Mouse (Mus musculus): Measurements from ENCODE around the gene Hes6. TPM values are rescaled to one million over a fixed set of nuclear protein-coding genes. Genes with fewer than 3 reads are reported as not detected.
A peak's percentile ranks its signal among the peaks of the same experiment; 100 is the strongest.

Gene Hes6
- polyA plus RNA-seq, 1 experiment from 2014 or later: 61.5 TPM

DNA sequence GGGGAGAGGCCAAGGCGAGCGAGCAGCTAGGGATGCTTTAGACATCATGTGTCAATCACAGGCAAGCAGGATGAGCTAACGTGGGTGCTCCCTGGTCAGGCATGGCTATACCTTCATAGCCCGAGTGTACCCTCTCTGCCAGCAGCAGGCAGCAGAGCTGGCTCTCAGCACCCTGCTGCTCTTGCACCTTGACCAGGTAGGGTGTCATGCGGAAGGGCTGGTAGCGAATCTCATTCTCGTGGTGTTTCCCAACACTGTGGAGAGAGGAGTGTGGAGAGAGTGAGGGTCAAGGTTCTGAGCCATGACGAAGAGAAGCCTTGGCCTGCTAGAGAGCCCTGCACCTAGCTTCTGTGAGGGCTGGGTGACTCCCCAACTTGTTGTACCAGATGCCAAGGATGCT lies 25.9 kb upstream of the Hes6 start:
- H3K4me1 ChIP-seq: peaks cover 25% of the 10 kb centered on the region
- no peak overlapping the region for H3K4me2 ChIP-seq
- 85% methylated on average over 8 of the region's 8 CpGs for WGBS
- H3K27ac ChIP-seq (replicated peaks): no peak overlapping the region
- H3K9ac ChIP-seq: no peak overlapping the region
- H3K4me3 ChIP-seq: no peak overlapping the region
- ATAC-seq (ENCODE audit: extremely low read depth, insufficient number of reproducible peaks, low FRiP score, low TSS enrichment): no peak
- H3K27me3 ChIP-seq (replicated peaks): no peaks in the 10 kb centered on the region
- H3K36me3 ChIP-seq: peaks cover 74% of the 10 kb centered on the region
- H3K9me3 ChIP-seq: no peaks in the 10 kb centered on the region

DNA sequence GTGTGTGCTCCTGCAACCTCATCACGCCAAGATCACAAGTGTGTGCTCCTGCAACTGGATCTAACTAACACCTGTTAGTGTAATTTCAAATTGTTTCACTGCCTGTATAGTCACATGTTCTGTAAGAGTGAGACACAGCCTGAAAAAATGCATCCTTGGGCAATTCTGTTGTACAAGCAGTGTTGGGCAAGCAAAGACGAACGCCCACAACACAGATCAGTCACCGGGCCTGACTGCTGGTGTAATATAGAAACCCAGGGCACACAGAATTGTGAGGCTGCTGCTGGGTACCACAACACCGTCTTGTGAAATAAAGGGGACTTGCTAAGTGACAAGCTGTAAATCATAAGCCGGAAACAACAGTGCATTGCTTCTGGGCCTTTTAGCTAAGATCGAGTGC lies 23.7 kb upstream of the Hes6 start:
- Histone ChIP-seq H3K4me2 (no peak overlapping the region), H3K36me3 (peaks cover 75% of the 10 kb centered on the region), H3K27ac (replicated peaks) (no peak overlapping the region), H3K9me3 (no peaks in the 10 kb centered on the region), H3K4me1 (peaks cover 26% of the 10 kb centered on the region), H3K27me3 (replicated peaks) (no peaks in the 10 kb centered on the region), H3K9ac (no peak overlapping the region), H3K4me3 (no peak overlapping the region)
- WGBS: 88% methylated on average over 7 of the region's 7 CpGs
- no peak for ATAC-seq (ENCODE audit: extremely low read depth, insufficient number of reproducible peaks, low FRiP score, low TSS enrichment)

DNA sequence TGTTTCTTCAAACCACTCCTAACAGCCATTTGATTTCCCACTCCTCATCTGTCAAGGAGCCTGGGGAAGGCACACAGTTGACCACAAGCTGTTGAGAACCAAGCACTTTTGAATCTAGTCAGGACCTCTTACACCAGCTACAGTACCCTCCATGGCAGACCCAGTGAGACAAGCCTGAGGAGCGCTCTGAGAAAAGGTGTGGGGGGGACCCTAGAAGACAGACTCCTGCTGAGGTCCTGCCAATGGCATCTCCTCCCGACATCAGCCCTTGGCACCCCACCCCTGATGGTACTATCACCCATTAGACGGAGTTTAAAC lies 23.2 kb upstream of the Hes6 start:
- WGBS: 81% methylated on average over 3 of the region's 3 CpGs
- Histone ChIP-seq H3K4me1 (peaks cover 26% of the 10 kb centered on the region), H3K27me3 (replicated peaks) (no peaks in the 10 kb centered on the region), H3K4me3 (no peak overlapping the region), H3K36me3 (peaks cover 77% of the 10 kb centered on the region), H3K9ac (no peak overlapping the region), H3K27ac (replicated peaks) (peak overlapping the region; percentile 82), H3K4me2 (no peak overlapping the region), H3K9me3 (no peaks in the 10 kb centered on the region)
- ATAC-seq (ENCODE audit: extremely low read depth, insufficient number of reproducible peaks, low FRiP score, low TSS enrichment): no peak

DNA sequence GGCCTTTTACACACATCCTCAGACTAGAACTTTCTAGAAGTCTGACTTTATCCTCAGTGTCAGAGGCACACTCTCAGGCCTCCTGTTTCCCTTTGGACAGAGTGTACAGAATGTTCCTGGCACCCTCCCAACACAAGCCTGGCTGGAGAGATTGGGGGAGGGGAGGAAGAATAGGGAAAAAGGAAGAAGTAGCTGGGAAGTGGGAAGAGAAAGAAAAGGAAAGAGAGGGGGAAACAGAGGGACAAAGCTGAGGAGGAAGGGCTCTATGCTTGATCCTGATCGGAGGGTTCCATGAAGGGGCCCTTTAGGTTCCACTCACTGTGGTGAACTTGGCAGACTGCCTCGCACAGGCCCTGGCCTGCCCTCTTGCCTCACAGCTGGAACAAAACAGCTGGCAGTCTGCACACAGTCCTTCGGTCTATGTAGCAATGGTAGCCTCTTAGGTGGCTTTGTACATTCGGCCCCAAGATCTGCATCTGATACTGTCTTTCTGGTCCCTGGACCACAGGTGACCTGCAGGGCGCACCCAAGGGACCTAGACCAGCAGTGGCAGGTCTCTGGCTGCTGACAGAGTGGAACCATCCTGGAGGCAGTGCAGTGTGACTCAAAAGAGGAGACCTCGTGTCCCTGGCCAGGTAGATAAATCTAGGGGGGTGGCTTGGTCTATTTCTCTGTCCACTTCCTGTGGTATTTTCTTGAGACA lies 22.7 kb upstream of the Hes6 start:
- H3K27ac ChIP-seq (replicated peaks): peak overlapping the region; percentile 82
- no peaks in the 10 kb centered on the region for H3K27me3 ChIP-seq (replicated peaks)
- H3K9ac ChIP-seq: peak overlapping the region; percentile 24
- peaks cover 77% of the 10 kb centered on the region for H3K36me3 ChIP-seq
- no peaks in the 10 kb centered on the region for H3K9me3 ChIP-seq
- no peak overlapping the region for H3K4me3 ChIP-seq
- WGBS: 48% methylated on average over 6 of the region's 6 CpGs
- peak; percentile 59; the same call in 1 of the 2 replicates for ATAC-seq (ENCODE audit: extremely low read depth, insufficient number of reproducible peaks, low FRiP score, low TSS enrichment)
- H3K4me1 ChIP-seq: peaks cover 26% of the 10 kb centered on the region
- no peak overlapping the region for H3K4me2 ChIP-seq

DNA sequence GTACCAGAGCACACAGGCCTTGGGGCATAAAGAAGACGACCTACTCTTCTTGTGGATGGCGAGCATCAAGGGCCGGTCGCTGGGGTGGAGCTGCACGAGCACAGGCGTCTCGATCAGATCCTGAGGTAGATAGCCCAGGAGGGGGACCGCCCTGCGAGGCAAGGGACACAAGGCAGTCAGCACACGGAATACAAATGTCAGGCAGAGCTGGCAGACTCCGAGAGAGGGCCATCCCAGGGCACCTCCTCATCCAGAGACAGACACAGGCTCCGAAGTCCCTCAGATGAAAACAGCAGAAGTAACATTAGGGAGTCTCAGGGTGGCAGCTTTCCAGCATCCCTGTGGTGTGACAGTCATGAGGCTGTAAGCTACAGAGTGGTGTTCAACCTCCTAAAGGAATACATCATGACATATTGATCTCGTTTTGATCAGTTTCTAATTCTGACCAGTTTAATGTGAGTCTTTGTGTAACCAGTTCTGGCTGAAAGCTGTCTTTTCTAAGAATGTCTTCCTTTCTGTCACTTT lies 21.8 kb upstream of the Hes6 start:
- Histone ChIP-seq H3K36me3 (peaks cover 77% of the 10 kb centered on the region), H3K4me1 (peaks cover 26% of the 10 kb centered on the region), H3K9ac (peak overlapping the region; percentile 24; the same call in 1 of the 2 replicates), H3K27ac (replicated peaks) (peak overlapping the region; percentile 82), H3K4me2 (no peak overlapping the region), H3K27me3 (replicated peaks) (no peaks in the 10 kb centered on the region), H3K4me3 (no peak overlapping the region), H3K9me3 (no peaks in the 10 kb centered on the region)
- no peak for ATAC-seq (ENCODE audit: extremely low read depth, insufficient number of reproducible peaks, low FRiP score, low TSS enrichment)
- WGBS: 81% methylated on average over 13 of the region's 13 CpGs

GRCm38 (mm10) chr1:91434905-91435304 lies 21.1 kb upstream of the Hes6 start:
- Histone ChIP-seq H3K4me3 (no peak overlapping the region), H3K36me3 (peaks cover 70% of the 10 kb centered on the region), H3K9ac (no peak overlapping the region), H3K27me3 (replicated peaks) (no peaks in the 10 kb centered on the region), H3K27ac (replicated peaks) (no peak overlapping the region), H3K9me3 (no peaks in the 10 kb centered on the region), H3K4me1 (peaks cover 26% of the 10 kb centered on the region), H3K4me2 (no peak overlapping the region)
- no peak for ATAC-seq (ENCODE audit: extremely low read depth, insufficient number of reproducible peaks, low FRiP score, low TSS enrichment)
- 82% methylated on average over 8 of the region's 8 CpGs for WGBS

DNA sequence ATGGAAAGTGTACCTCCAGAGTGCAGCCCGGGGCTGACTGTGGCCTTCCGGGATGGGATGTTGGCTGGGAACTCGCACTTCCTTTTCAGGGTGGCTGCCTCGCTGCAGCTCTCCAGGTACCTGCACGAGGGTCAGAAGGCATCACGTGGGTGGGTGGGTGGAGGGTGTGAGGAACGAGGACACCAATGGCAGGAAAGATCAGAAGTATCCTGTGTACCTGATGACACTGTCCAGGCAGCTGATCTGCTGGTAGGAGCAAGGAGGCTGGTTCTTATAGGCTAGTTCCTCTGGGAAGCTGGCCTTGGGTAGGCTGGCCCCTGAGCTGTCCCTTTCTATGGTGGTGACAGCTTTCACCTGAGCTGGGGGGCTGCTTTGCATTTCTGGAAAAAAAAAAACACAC lies 16.9 kb upstream of the Hes6 start:
- Histone ChIP-seq H3K9me3 (no peaks in the 10 kb centered on the region), H3K27me3 (replicated peaks) (no peaks in the 10 kb centered on the region), H3K27ac (replicated peaks) (no peak overlapping the region), H3K4me3 (no peak overlapping the region), H3K36me3 (peaks cover 78% of the 10 kb centered on the region), H3K9ac (no peak overlapping the region), H3K4me1 (peaks cover 11% of the 10 kb centered on the region), H3K4me2 (no peak overlapping the region)
- WGBS: 66% methylated on average over 7 of the region's 7 CpGs
- no peak for ATAC-seq (ENCODE audit: extremely low read depth, insufficient number of reproducible peaks, low FRiP score, low TSS enrichment)

- Histone ChIP-seq H3K9me3 (no peaks in the 10 kb centered on the region), H3K27ac (replicated peaks) (no peak overlapping the region), H3K4me3 (no peak overlapping the region), H3K36me3 (peaks cover 69% of the 10 kb centered on the region), H3K27me3 (replicated peaks) (no peaks in the 10 kb centered on the region), H3K4me2 (no peak overlapping the region), H3K9ac (no peak overlapping the region), H3K4me1 (no peaks in the 10 kb centered on the region)
- no peak for ATAC-seq (ENCODE audit: extremely low read depth, insufficient number of reproducible peaks, low FRiP score, low TSS enrichment)
- WGBS: 87% methylated on average over 10 of the region's 10 CpGs
Observed at GRCm38 (mm10) chr1:91429212-91429611, 15.4 kb upstream of the Hes6 start.

GRCm38 (mm10) chr1:91428614-91429013 lies 14.8 kb upstream of the Hes6 start:
- H3K27me3 ChIP-seq (replicated peaks): no peaks in the 10 kb centered on the region
- H3K4me2 ChIP-seq: no peak overlapping the region
- no peaks in the 10 kb centered on the region for H3K9me3 ChIP-seq
- H3K27ac ChIP-seq (replicated peaks): no peak overlapping the region
- peaks cover 67% of the 10 kb centered on the region for H3K36me3 ChIP-seq
- H3K4me1 ChIP-seq: no peaks in the 10 kb centered on the region
- no peak for ATAC-seq (ENCODE audit: extremely low read depth, insufficient number of reproducible peaks, low FRiP score, low TSS enrichment)
- 37% methylated on average over 4 of the region's 4 CpGs for WGBS
- no peak overlapping the region for H3K4me3 ChIP-seq
- H3K9ac ChIP-seq: no peak overlapping the region

GRCm38 (mm10) chr1:91426397-91426796 lies 12.6 kb upstream of the Hes6 start:
- Histone ChIP-seq H3K9me3 (no peaks in the 10 kb centered on the region), H3K4me1 (no peaks in the 10 kb centered on the region), H3K36me3 (peaks cover 51% of the 10 kb centered on the region), H3K27me3 (replicated peaks) (no peaks in the 10 kb centered on the region), H3K27ac (replicated peaks) (no peak overlapping the region), H3K4me2 (no peak overlapping the region), H3K9ac (peak overlapping the region; percentile 30; the same call in 1 of the 2 replicates), H3K4me3 (no peak overlapping the region)
- ATAC-seq (ENCODE audit: extremely low read depth, insufficient number of reproducible peaks, low FRiP score, low TSS enrichment): no peak
- 75% methylated on average over 9 of the region's 9 CpGs for WGBS

DNA sequence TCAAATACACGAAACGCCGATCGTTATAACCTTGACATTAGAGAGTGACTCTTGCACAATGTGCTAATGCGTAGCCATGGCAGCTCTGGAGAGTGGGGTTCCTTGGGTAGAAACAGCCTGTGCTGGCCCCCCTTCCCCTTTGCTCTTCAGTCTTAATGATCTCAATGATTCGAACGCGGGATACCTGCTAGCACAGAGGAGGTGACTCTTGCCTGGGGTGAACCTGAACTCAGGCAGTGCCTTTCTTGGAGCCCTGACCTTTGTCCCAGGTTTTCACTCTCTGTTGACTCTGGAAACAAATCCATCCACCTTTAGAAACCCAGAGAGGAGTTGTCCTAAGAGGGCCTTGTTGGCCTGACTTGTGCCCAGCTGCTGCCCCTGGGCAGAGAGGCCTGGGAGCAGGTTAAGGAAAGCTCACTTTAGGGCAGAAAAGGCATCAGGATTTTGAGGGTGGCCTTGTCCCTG lies 6.8 kb upstream of the Hes6 start:
- no peak overlapping the region for H3K4me2 ChIP-seq
- H3K27ac ChIP-seq (replicated peaks): no peak overlapping the region
- no peak for ATAC-seq (ENCODE audit: extremely low read depth, insufficient number of reproducible peaks, low FRiP score, low TSS enrichment)
- WGBS: 90% methylated on average over 8 of the region's 8 CpGs
- no peak overlapping the region for H3K4me3 ChIP-seq
- no peak overlapping the region for H3K9ac ChIP-seq
- H3K36me3 ChIP-seq: peaks cover 50% of the 10 kb centered on the region
- 0 out of 2 replicates have a peak, but pooled peaks cover 3% of the 10 kb centered on the region for H3K4me1 ChIP-seq
- no peaks in the 10 kb centered on the region for H3K9me3 ChIP-seq
- H3K27me3 ChIP-seq (replicated peaks): no peaks in the 10 kb centered on the region

Measured in heart, embryonic 13.5 days (tissue).